Mouse (Mus musculus) CD4-positive, CD25-positive, alpha-beta regulatory T cell, adult 4 months (primary cell): ENCODE data around the gene Clec4g. TPM values are rescaled to one million over a fixed set of nuclear protein-coding genes. Genes with fewer than 3 reads are reported as not detected.
A peak's percentile ranks its signal among the peaks of the same experiment; 100 is the strongest.

Source experiments
- ATAC-seq: one replicate; pipeline ENCODE4 v1.8.0; 2017
- polyA plus RNA-seq, 2 experiments: library from polyadenylated mRNA; unstranded; fragments of 100-300 nt; shearing (Covaris generic); gene quantifications; one replicate each; pipeline ENCODE4 v1.2.1; 2017

Clec4g gene
- polyA plus RNA-seq, 2 experiments from 2014 or later, result not detected

- no peak for ATAC-seq
Measured at GRCm38 (mm10) chr8:3678831-3679230, 41.6 kb downstream of the Clec4g start.

GRCm38 (mm10) chr8:3676993-3677579, 43.4 kb downstream of the Clec4g start:
- no peak for ATAC-seq

DNA sequence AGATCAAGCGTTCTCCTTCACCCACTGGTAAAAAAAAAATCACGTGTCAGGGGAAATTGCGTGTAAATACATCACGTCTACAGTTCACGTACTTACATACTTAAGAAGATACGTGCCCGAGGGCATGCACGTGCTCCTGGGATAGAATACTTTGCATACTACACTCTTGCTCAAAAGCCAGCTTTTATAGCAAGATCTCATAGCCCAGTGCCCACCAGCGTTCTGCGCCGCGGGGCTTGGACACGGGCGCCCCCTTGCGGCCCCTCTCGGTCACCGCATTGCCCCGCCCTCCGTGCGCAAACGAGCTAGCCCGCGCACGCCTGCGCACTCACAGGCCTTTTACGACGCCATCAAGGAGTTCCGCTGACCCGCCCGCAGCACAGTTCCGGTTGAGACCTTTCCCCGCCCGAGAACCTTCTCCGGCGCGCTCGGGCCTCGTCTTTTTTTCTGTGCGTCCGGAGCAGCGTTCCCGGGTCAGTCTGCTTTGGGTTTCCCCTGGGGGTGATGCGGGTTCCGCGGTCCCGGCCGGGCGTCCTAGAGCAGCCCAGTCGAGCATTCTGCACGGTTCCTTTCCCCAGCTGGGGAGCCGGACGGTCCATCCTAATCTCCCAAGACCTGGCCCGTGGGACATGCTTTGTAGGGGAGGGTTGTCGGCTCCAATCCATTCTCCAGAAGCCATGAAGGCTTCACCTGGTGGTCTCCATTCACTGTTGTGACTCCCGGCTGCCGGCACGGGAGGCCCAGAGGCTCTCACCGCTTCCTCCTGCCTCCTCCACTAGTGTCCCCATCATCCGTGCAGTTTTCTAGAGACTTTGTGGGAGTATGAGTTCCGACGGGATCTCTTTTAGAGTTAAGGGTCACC, 44.1 kb downstream of the Clec4g start, which contains the start of gene Trappc5:
TSS of gene Trappc5 (plus strand) at position 169 of the 862 bp plus-strand sequence.
- ATAC-seq, result peak; percentile 82

GRCm38 (mm10) chr8:3674671-3675070, 45.8 kb downstream of the Clec4g start:
- ATAC-seq, result no peak

DNA sequence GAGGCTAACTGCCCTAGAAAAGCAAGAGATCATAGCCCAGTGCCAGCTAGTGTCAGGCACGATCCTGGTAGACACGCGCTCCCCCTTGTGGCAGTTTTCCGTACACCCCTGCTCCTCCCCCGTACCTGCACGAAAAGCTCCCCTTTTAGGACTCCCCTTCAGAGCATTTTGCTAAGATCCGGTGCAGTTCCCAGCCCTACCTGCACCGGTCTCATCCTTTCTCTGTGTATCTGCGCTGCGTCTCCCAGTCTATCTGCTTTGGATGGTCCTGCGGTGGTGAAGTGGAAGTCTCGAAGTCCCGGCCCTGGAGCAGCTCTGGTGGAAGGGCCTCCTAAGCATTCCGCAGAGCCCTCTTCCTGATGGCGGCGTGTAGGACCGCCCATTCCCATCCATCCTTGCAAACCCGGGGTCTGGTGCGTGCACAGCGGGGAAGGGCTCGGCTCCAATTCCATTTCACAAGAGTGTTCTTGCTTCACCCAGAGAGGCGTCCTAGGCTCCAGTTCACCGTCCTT, 48.4 kb downstream of the Clec4g start, which contains the start of gene Fcor:
TSS of gene Fcor (minus strand) at position 383 of the 512 bp plus-strand sequence.
- ATAC-seq, result peak; percentile 67

GRCm38 (mm10) chr8:3670388-3670787, 50.1 kb downstream of the Clec4g start:
- ATAC-seq, result peak; percentile 41

DNA sequence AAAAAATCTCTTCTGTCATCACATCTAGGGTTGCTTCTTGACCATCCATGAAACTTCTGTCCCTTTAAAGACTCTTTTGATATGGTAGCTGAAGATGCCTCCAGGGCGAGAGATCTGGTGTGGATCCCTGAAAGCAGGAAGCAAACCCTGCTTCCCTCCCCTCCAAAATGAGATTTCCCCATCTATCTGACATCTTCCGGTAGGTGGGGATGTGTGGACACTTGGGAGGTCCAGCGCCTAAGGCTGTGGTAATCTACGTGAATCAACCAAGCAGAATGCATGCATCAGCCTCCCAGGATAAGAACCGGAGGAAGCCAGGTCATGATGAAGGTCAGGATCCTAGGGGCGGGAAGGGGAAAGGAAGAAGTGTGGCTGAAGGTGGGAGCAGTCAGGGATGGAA, 54.9 kb downstream of the Clec4g start, which contains the start of gene Mcemp1:
TSS of gene Mcemp1 (plus strand) at position 248 of the 400 bp plus-strand sequence.
- ATAC-seq, result no peak

DNA sequence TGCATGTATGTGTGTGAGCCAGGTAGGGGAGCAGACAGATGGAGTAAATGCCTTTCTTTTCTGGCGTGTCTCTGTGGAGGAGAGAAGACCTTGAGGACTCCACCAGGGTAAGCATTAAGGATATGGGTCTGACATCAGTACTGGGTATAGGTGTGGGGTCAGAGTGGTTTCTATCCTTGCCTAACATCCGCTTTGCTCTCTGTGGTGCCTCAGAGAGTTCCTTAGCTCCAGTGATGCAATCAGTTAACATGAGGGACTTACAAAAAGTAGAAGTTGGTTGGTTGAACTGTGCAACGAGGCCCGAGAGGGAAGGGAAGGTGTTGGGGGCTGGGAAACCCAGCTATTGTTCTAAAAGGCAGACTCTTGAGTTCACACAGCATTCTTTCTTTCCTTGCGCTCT, 56.0 kb downstream of the Clec4g start:
- ATAC-seq, result no peak

DNA sequence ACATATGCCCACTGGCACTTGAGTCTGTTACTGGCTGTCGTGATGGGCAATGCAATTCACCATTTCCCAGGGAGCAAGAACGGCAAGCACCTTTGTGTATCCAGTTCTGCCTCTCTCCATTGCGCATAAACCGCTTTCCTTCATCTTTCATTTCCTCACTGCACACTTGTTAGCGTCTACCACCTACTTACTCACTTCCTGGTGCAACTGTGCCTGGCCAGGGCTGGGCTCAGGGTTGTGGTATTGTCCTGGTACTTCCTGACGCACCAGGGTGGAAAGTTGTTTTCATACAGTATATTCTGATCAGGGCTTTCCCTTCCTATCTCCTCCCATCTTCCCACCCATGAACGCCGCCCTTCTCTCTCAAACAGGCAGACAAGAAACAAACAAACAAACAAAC, 59.6 kb downstream of the Clec4g start:
- no peak for ATAC-seq

Other genes with a start within 250 kb of the Clec4g start
- gene Tex45, start 249.8 kb downstream of the Clec4g start, polyA plus RNA-seq, result not detected
- gene Zfp358, start 227.5 kb downstream of the Clec4g start, polyA plus RNA-seq, result 1 to 10 TPM; 1.0 to 1.6 TPM
- 10 to 100 TPM; 16.1 to 18.6 TPM for gene Mcoln1, start 220.2 kb downstream of the Clec4g start, polyA plus RNA-seq
- 10 to 100 TPM; 26.1 to 43.7 TPM for gene Pnpla6, start 205.3 kb downstream of the Clec4g start, polyA plus RNA-seq
- gene C330021F23Rik, start 152.7 kb downstream of the Clec4g start, polyA plus RNA-seq, result 1 to 10 TPM in 1 of 2 experiments, not detected in 1; 1.4 TPM
- not detected for gene Camsap3, start 133.4 kb downstream of the Clec4g start, polyA plus RNA-seq
- 100 to 1,000 TPM in 1 of 2 experiments, 10 to 100 TPM in 1; 87.5 to 131 TPM for gene Xab2, start 99.3 kb downstream of the Clec4g start, polyA plus RNA-seq
- gene Pet100, start 99.1 kb downstream of the Clec4g start, polyA plus RNA-seq, result 100 to 1,000 TPM in 1 of 2 experiments, 10 to 100 TPM in 1; 84.8 to 145 TPM
- gene Pcp2, start 95.1 kb downstream of the Clec4g start, polyA plus RNA-seq, result not detected
- gene Stxbp2, start 89.7 kb downstream of the Clec4g start, polyA plus RNA-seq, result 100 to 1,000 TPM; 190 to 257 TPM
- not detected for gene Retn, start 64.9 kb downstream of the Clec4g start, polyA plus RNA-seq
- gene Mcemp1, start 54.9 kb downstream of the Clec4g start, polyA plus RNA-seq, result not detected
- not detected for gene Fcor, start 48.3 kb downstream of the Clec4g start, polyA plus RNA-seq
- gene Trappc5, start 44.4 kb downstream of the Clec4g start, polyA plus RNA-seq, result 10 to 100 TPM; 20.3 to 32.6 TPM
- 10 to 100 TPM in 1 of 2 experiments, under 1 TPM in 1; 0.38 to 12.4 TPM for gene Fcer2a, start 26.5 kb downstream of the Clec4g start, polyA plus RNA-seq
- gene Cd209a, start 28.3 kb upstream of the Clec4g start, polyA plus RNA-seq, result not detected
- not detected for gene Cd209e, start 133.7 kb upstream of the Clec4g start, polyA plus RNA-seq
- gene Cd209d, start 157.9 kb upstream of the Clec4g start, polyA plus RNA-seq, result not detected
- gene Cd209b, start 206.2 kb upstream of the Clec4g start, polyA plus RNA-seq, result under 1 TPM in 1 of 2 experiments, not detected in 1; 0.70 TPM
- gene Cd209c, start 234.1 kb upstream of the Clec4g start, polyA plus RNA-seq, result not detected